Mouse (Mus musculus) forebrain, embryonic 12.5 days (tissue): ENCODE measurements at regions not wholly inside any gene's neighbourhood (a gene's known extent, or its start where the extent isn't known, plus 50 kb on each side); places are given as distances from the start of the nearest gene placed in this dataset.

Source experiments
- ATAC-seq: fragments of 200-750 bp; cut with Nextera tagmentation; 2 replicates; pipeline ENCODE4 v1.8.0; 2017; ENCODE audit warnings: moderate TSS enrichment; ENCODE audit not compliant: low FRiP score
- H3K27ac ChIP-seq: fragments of 300-500 bp; sonication (generic); 2 replicates; pipeline ENCODE4 v1.5.1; 2016; ENCODE audit warnings: mild to moderate bottlenecking
- H3K27me3 ChIP-seq: fragments of 300-500 bp; sonication (generic); 2 replicates; pipeline ENCODE4 v1.6.1; 2016; ENCODE audit warnings: mild to moderate bottlenecking
- H3K36me3 ChIP-seq: fragments of 300-500 bp; sonication (generic); replicated peaks from 2 replicates; pipeline ENCODE4 v1.6.1; 2016; ENCODE audit warnings: mild to moderate bottlenecking
- H3K4me1 ChIP-seq: fragments of 300-500 bp; sonication (generic); 2 replicates; pipeline ENCODE4 v1.6.1; 2016
- H3K4me2 ChIP-seq: fragments of 300-500 bp; sonication (generic); 2 replicates; pipeline ENCODE4 v1.6.1; 2016; ENCODE audit warnings: mild to moderate bottlenecking, moderate library complexity
- H3K4me3 ChIP-seq: fragments of 300-500 bp; sonication (generic); replicated peaks from 2 replicates; pipeline ENCODE4 v1.5.1; 2016; ENCODE audit warnings: mild to moderate bottlenecking
- H3K9ac ChIP-seq: fragments of 300-500 bp; sonication (generic); 2 replicates; pipeline ENCODE4 v1.6.1; 2016; ENCODE audit warnings: mild to moderate bottlenecking
- H3K9me3 ChIP-seq: fragments of 300-500 bp; sonication (generic); 2 replicates; pipeline ENCODE4 v1.6.1; 2016
- WGBS: fragments of 180-500 bp; shearing (Covaris S2); methylation state at CpG from one replicate; pipeline ENCODE4 v1.1.7; 2016; 5-methylcytosine and 5-hydroxymethylcytosine counted together

GRCm38 (mm10) chr11:82668026-82668425, 96.1 kb downstream of the Cct6b start:
- 70% methylated on average over 1 of the region's 1 CpGs for whole genome bisulfite sequencing
- Histone ChIP-seq H3K4me1 (no peaks in the 10 kb centered on the region), H3K27me3 (no peaks in the 10 kb centered on the region), H3K27ac (no peak overlapping the region), H3K4me3 (no peak overlapping the region), H3K4me2 (no peak overlapping the region), H3K9me3 (no peaks in the 10 kb centered on the region), H3K36me3 (no peaks in the 10 kb centered on the region), H3K9ac (no peak overlapping the region)
- no peak for ATAC-seq

DNA sequence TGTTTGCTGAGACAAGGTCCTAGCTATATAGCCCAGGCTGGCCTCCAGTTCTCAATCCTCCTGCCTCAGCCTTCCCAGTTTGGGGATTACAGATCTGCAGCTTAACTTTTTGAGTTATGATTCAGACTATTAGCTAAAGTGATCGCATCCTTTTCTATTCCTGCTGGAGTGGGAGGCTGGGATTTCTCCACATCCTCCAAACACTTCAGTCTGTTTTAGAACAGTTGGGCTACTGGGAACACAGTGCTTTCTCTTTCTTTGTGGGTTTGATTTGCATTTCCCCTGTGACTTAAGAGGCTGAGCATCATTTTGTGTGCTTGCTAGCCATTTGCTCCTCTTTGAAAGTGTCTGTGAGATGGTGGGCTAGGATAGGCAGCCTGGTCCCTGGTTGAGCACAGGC, 100.0 kb downstream of the Cct6b start:
- Histone ChIP-seq H3K36me3 (no peaks in the 10 kb centered on the region), H3K4me1 (peaks cover 15% of the 10 kb centered on the region), H3K4me2 (no peak overlapping the region), H3K4me3 (no peak overlapping the region), H3K9me3 (no peaks in the 10 kb centered on the region), H3K9ac (no peak overlapping the region), H3K27me3 (peaks cover 2% of the 10 kb centered on the region; the same call in 1 of the 2 replicates), H3K27ac (no peak overlapping the region)
- 92% methylated on average over 1 of the region's 1 CpGs for WGBS
- ATAC-seq = no peak

GRCm38 (mm10) chr11:82662086-82662485, 102.0 kb downstream of the Cct6b start:
- Histone ChIP-seq H3K4me2 (0 out of 2 replicates have a peak overlapping the region, but pooled peaks have one; percentile 4), H3K9ac (no peak overlapping the region), H3K27me3 (peaks cover 2% of the 10 kb centered on the region; the same call in 1 of the 2 replicates), H3K4me3 (no peak overlapping the region), H3K36me3 (no peaks in the 10 kb centered on the region), H3K4me1 (peaks cover 15% of the 10 kb centered on the region), H3K9me3 (no peaks in the 10 kb centered on the region), H3K27ac (peak overlapping the region; percentile 46; the same call in 1 of the 2 replicates)
- WGBS = 7% methylated on average over 3 of the region's 3 CpGs
- no peak for ATAC-seq

GRCm38 (mm10) chr11:82651751-82652150, 112.4 kb downstream of the Cct6b start:
- H3K27ac ChIP-seq = no peak overlapping the region
- H3K4me3 ChIP-seq = no peak overlapping the region
- H3K9ac ChIP-seq = no peak overlapping the region
- 44% methylated on average over 5 of the region's 5 CpGs for WGBS
- no peaks in the 10 kb centered on the region for H3K9me3 ChIP-seq
- ATAC-seq = no peak
- H3K36me3 ChIP-seq = no peaks in the 10 kb centered on the region
- H3K4me2 ChIP-seq = no peak overlapping the region
- H3K4me1 ChIP-seq = peaks cover 15% of the 10 kb centered on the region
- H3K27me3 ChIP-seq = no peaks in the 10 kb centered on the region

- Histone ChIP-seq H3K9ac (no peak overlapping the region), H3K27ac (no peak overlapping the region), H3K27me3 (no peaks in the 10 kb centered on the region), H3K9me3 (no peaks in the 10 kb centered on the region), H3K36me3 (no peaks in the 10 kb centered on the region), H3K4me1 (peaks cover 14% of the 10 kb centered on the region; the same call in 1 of the 2 replicates), H3K4me2 (no peak overlapping the region), H3K4me3 (no peak overlapping the region)
- ATAC-seq = no peak
- 83% methylated on average over 4 of the region's 4 CpGs for WGBS
Measured at GRCm38 (mm10) chr11:82638513-82638912, 125.6 kb downstream of the Cct6b start.

- 86% methylated on average over 1 of the region's 1 CpGs for WGBS
- H3K9me3 ChIP-seq = no peaks in the 10 kb centered on the region
- H3K27me3 ChIP-seq = peaks cover 11% of the 10 kb centered on the region
- no peak overlapping the region for H3K27ac ChIP-seq
- peaks cover 32% of the 10 kb centered on the region for H3K4me1 ChIP-seq
- no peaks in the 10 kb centered on the region for H3K36me3 ChIP-seq
- no peak overlapping the region for H3K4me3 ChIP-seq
- no peak overlapping the region for H3K9ac ChIP-seq
- ATAC-seq = no peak
- H3K4me2 ChIP-seq = no peak overlapping the region
Measured at GRCm38 (mm10) chr11:82632191-82632590, 131.9 kb downstream of the Cct6b start.

- peak; percentile 87 for ATAC-seq
- Histone ChIP-seq H3K9ac (no peak overlapping the region), H3K36me3 (no peaks in the 10 kb centered on the region), H3K4me2 (no peak overlapping the region), H3K4me1 (peaks cover 40% of the 10 kb centered on the region), H3K27ac (peak overlapping the region; percentile 54; the same call in 1 of the 2 replicates), H3K4me3 (no peak overlapping the region), H3K9me3 (no peaks in the 10 kb centered on the region), H3K27me3 (peaks cover 11% of the 10 kb centered on the region)
- WGBS = 16% methylated on average over 4 of the region's 4 CpGs
Measured at GRCm38 (mm10) chr11:82631387-82631786, 132.7 kb downstream of the Cct6b start.

DNA sequence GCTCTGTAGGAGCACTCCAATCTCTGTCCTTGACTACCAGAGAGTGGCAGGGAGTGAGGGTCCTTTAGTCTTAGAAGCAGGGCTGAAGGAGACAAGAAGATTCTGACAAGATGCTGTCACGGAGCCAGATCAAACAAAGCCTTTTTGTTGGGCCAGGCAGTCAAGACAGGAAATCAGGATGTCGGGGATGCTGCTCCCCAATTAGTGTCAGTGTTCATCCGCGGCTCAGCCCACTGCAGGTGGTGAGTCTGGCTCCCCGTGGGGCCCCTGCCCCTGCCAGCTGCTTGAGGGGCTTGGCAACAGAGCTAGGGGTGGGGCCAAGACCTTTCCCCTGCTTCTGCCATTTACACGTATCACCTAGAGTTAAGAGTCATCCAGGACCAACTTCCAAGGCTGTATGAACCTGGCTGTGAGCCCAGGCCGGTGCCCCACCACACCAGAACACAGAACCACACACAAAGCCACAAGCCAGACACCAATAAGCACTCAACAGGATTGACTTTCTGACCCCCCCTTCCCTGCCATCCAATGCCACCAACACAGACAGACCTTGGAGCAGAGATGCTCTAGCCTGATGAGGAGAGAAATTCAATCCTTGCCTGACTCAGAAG, 137.5 kb downstream of the Cct6b start:
- no peak overlapping the region for H3K4me2 ChIP-seq
- no peaks in the 10 kb centered on the region for H3K9me3 ChIP-seq
- no peak for ATAC-seq
- H3K36me3 ChIP-seq = no peaks in the 10 kb centered on the region
- H3K4me1 ChIP-seq = peaks cover 30% of the 10 kb centered on the region
- H3K27me3 ChIP-seq = peaks cover 33% of the 10 kb centered on the region
- 19% methylated on average over 7 of the region's 7 CpGs for WGBS
- no peak overlapping the region for H3K27ac ChIP-seq
- H3K4me3 ChIP-seq = no peak overlapping the region
- H3K9ac ChIP-seq = no peak overlapping the region

DNA sequence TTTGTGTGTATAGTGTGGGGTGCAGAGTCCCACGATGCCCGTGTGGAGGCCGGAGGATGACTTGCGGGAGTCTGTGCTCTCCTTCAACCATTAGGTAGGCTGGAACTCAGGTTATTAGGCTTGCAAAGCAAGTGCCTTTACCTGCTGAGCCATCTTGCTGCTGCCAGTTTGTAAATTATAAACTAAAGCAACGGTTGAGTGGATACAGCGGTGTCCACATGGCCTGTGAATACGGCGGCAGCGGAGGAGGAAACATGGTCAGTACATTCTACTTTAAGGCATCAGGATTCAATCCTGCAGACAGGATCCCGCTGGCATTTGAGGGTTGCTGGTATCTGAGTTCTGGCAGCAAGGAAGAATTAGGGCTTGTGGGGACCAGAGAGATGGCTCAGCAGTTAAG, 143.1 kb downstream of the Cct6b start:
- ATAC-seq = no peak
- Histone ChIP-seq H3K9me3 (no peaks in the 10 kb centered on the region), H3K27me3 (peaks cover 59% of the 10 kb centered on the region; the same call in 1 of the 2 replicates), H3K9ac (no peak overlapping the region), H3K4me3 (no peak overlapping the region), H3K36me3 (no peaks in the 10 kb centered on the region), H3K27ac (no peak overlapping the region), H3K4me1 (peaks cover 16% of the 10 kb centered on the region), H3K4me2 (no peak overlapping the region)
- 96% methylated on average over 10 of the region's 10 CpGs for WGBS

DNA sequence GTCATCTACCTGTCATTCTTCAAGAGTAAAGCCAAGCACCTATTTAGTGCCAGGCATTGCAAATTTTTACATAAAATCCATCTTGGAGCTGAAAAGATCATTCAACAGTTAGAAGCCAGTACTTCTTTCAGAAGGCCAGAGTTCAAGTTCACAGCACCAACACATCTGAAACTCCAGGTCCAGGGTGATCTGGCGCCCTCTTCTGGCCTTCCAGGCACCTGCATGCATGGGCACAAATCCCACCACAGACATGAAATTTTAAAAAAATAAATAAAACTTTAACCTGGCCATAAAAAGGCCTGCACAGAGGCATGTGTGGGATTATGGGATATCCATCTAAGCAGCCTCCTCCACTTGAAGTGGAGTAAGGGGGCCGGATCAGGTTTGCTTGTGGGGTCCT, 144.7 kb downstream of the Cct6b start:
- ATAC-seq = no peak
- H3K9me3 ChIP-seq = no peaks in the 10 kb centered on the region
- peaks cover 15% of the 10 kb centered on the region for H3K4me1 ChIP-seq
- WGBS = 69% methylated on average over 2 of the region's 2 CpGs
- peaks cover 59% of the 10 kb centered on the region; the same call in 1 of the 2 replicates for H3K27me3 ChIP-seq
- no peak overlapping the region for H3K27ac ChIP-seq
- no peak overlapping the region for H3K4me3 ChIP-seq
- no peak overlapping the region for H3K9ac ChIP-seq
- no peaks in the 10 kb centered on the region for H3K36me3 ChIP-seq
- H3K4me2 ChIP-seq = no peak overlapping the region

DNA sequence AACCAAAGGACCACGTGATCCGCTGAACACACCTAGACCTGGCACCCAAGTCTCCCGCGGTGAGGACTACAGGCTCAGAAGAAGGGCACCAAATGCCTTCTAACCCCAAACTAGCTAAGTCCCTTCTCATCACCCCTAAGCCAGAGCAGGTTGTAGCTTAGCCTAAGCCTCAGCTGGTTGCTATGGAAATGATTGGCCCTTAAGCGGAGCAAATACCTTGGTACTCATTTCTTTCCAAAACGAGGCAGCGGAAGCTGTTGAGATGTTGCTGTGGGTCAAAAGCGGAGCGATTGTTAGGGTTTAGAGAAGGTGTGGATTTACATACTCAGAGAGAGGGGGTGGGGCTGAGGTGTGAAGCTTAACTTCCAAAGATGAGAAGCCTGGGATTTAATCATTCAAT, 145.7 kb downstream of the Cct6b start:
- Histone ChIP-seq H3K27me3 (peaks cover 55% of the 10 kb centered on the region; the same call in 1 of the 2 replicates), H3K4me1 (peaks cover 15% of the 10 kb centered on the region), H3K4me3 (no peak overlapping the region), H3K9me3 (no peaks in the 10 kb centered on the region), H3K36me3 (no peaks in the 10 kb centered on the region), H3K4me2 (peak overlapping the region; percentile 4; the same call in 1 of the 2 replicates), H3K9ac (no peak overlapping the region), H3K27ac (no peak overlapping the region)
- 4% methylated on average over 9 of the region's 9 CpGs for WGBS
- ATAC-seq = no peak

GRCm38 (mm10) chr11:82616856-82617255, 147.3 kb downstream of the Cct6b start:
- peaks cover 40% of the 10 kb centered on the region; the same call in 1 of the 2 replicates for H3K27me3 ChIP-seq
- no peak for ATAC-seq
- no peak overlapping the region for H3K4me3 ChIP-seq
- peaks cover 15% of the 10 kb centered on the region for H3K4me1 ChIP-seq
- H3K9me3 ChIP-seq = no peaks in the 10 kb centered on the region
- H3K4me2 ChIP-seq = no peak overlapping the region
- H3K9ac ChIP-seq = no peak overlapping the region
- 58% methylated on average over 7 of the region's 7 CpGs for WGBS
- H3K36me3 ChIP-seq = no peaks in the 10 kb centered on the region
- H3K27ac ChIP-seq = no peak overlapping the region

GRCm38 (mm10) chr11:82614356-82614755, 149.8 kb downstream of the Cct6b start:
- no peak overlapping the region for H3K27ac ChIP-seq
- H3K4me1 ChIP-seq = peaks cover 15% of the 10 kb centered on the region
- WGBS = 92% methylated on average over 9 of the region's 9 CpGs
- no peak overlapping the region for H3K4me3 ChIP-seq
- H3K4me2 ChIP-seq = no peak overlapping the region
- no peaks in the 10 kb centered on the region for H3K9me3 ChIP-seq
- no peak for ATAC-seq
- H3K36me3 ChIP-seq = no peaks in the 10 kb centered on the region
- peaks cover 27% of the 10 kb centered on the region for H3K27me3 ChIP-seq
- H3K9ac ChIP-seq = no peak overlapping the region
